Mouse (Mus musculus): ENCODE data around the gene Caml.
"Not testable (repeated sequence)": the region's sequence is repeated elsewhere in the genome, so short reads cannot be mapped to it uniquely, and the experiment has no call there.

Caml gene

GRCm38 (mm10) chr13:55622156-55622648 lies 603 bp upstream of the Caml start:
- not testable (repeated sequence) for DNase-seq (ENCODE audit: low read depth)

- peak; percentile 89 for DNase-seq (ENCODE audit: low read depth)
These were observed 11.9 kb downstream of the Caml start, which contains the start of gene Ddx46 for GRCm38 (mm10) chr13:55634639-55635127. Gene Ddx46, plus strand, starts transcription at chr13:55635027.

GRCm38 (mm10) chr13:55635146-55635571 lies 12.4 kb downstream of the Caml start:
- DNase-seq (ENCODE audit: low read depth): no peak

DNA sequence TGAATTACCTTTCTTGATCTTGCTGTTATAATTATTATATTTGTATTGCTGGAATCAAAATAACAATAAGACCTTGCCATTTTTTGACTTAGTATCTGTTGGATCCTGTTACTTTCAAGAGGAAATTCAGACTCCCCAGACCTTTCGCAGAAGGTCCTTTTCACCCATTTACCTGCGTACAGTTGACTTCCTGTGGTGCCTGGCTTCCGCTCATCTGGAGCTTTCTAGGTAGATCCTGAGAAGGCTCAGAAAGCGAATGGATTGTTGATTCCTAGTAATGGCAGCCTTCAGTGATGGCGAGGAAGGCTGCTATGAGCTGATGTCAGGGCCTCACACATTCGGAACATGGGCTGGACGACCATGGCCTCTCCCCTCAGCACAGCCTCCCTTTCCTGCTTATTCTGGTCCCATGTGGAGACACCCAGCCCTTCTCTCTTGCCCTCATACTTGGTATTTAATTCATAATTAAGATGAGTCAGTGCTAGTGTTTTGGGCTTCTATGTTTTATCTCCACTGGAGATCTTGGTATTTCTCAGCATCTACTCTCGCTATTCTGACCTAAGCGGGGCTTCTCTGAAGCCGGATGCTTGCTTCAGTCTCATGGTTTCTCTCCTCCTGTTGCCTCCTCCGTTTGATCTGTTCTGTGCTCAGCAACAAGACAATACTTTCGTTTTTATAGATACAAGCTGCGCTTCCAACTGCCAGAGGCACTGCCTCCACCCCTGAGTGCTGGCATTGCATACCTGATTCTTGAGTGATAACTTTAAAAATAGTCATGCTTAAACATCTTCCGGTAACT lies 13.6 kb downstream of the Caml start:
- DNase-seq (ENCODE audit: low read depth): no peak

- peak; percentile 81 for DNase-seq (ENCODE audit: low read depth)
These were observed 17.7 kb downstream of the Caml start for GRCm38 (mm10) chr13:55640480-55640879.

GRCm38 (mm10) chr13:55644525-55644924 lies 21.7 kb downstream of the Caml start:
- DNase-seq (ENCODE audit: low read depth): peak; percentile 71

- DNase-seq (ENCODE audit: low read depth): peak; percentile 34
These were observed 27.3 kb downstream of the Caml start for GRCm38 (mm10) chr13:55650098-55650497.

GRCm38 (mm10) chr13:55650980-55651379 lies 28.2 kb downstream of the Caml start:
- DNase-seq (ENCODE audit: low read depth): no peak

- peak; percentile 64 for DNase-seq (ENCODE audit: low read depth)
These were observed 45.7 kb downstream of the Caml start for GRCm38 (mm10) chr13:55668550-55668949.

GRCm38 (mm10) chr13:55672711-55673110 lies 49.9 kb downstream of the Caml start:
- DNase-seq (ENCODE audit: low read depth): no peak

DNA sequence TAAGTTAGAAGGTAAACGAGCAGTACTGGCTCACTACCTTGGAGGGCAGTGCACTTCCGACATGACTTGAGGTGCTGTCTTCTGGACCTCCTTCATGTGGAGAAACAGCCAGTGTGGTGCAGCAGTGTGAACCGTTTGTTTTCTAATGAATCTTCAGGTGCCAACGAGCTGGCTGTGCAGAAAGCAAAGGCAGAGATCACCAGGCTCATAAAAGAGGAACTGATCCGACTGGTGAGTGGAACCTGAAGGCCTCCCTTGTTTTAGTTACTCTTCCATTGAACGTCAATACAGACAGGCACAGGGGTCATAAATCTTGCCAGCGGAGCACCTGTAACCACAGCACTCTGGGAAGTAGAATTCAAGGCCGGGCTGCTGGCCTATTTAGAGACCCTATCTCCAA lies 54.6 kb downstream of the Caml start:
- no peak for DNase-seq (ENCODE audit: low read depth)
